Mouse (Mus musculus): ENCODE data around the gene Arl14ep. TPM values are rescaled to one million over a fixed set of nuclear protein-coding genes. Genes with fewer than 3 reads are reported as not detected.
"Not testable (repeated sequence)": the region's sequence is repeated elsewhere in the genome, so short reads cannot be mapped to it uniquely, and the experiment has no call there.

Gene Arl14ep
- 10 to 100 TPM; 26.8 to 32.7 TPM for total RNA-seq (2021)
- long read RNA-seq, experiment 1, partial matches to known transcripts, result 1 of 10 reads
- long read RNA-seq, experiment 1, other reads (novel, unspliced or antisense), result 7 of 10 reads
- long read RNA-seq, experiment 2, partial matches to known transcripts, result 7 of 13 reads
- long read RNA-seq, experiment 2, other reads (novel, unspliced or antisense), result 4 of 13 reads

GRCm38 (mm10) chr2:106973959-106974639 is at the start of gene Arl14ep:
Gene Arl14ep (minus strand): TSS chr2:106974424.
- peak; percentile 92 for DNase-seq

- DNase-seq, result no peak
Measured at GRCm38 (mm10) chr2:107022713-107023112, 48.5 kb upstream of the Arl14ep start.

GRCm38 (mm10) chr2:107019331-107019730 is 45.1 kb upstream of the Arl14ep start:
- DNase-seq, result no peak

GRCm38 (mm10) chr2:107013161-107013560 is 38.9 kb upstream of the Arl14ep start:
- DNase-seq, result no peak

- no peak for DNase-seq
Measured at GRCm38 (mm10) chr2:107012318-107012717, 38.1 kb upstream of the Arl14ep start.

- peak; percentile 7 for DNase-seq
Measured at GRCm38 (mm10) chr2:107010160-107010559, 35.9 kb upstream of the Arl14ep start.

- no peak for DNase-seq
Measured at GRCm38 (mm10) chr2:107006378-107006777, 32.2 kb upstream of the Arl14ep start.

- DNase-seq, result not testable (repeated sequence)
Measured at GRCm38 (mm10) chr2:107005876-107006275, 31.7 kb upstream of the Arl14ep start.

GRCm38 (mm10) chr2:106991261-106991660 is 17.0 kb upstream of the Arl14ep start:
- no peak for DNase-seq

- no peak for DNase-seq
Measured at GRCm38 (mm10) chr2:106984945-106985344, 10.7 kb upstream of the Arl14ep start.

- no peak for DNase-seq
Measured at GRCm38 (mm10) chr2:106982503-106982902, 8.3 kb upstream of the Arl14ep start.

- DNase-seq, result no peak
Measured at GRCm38 (mm10) chr2:106976472-106976871, 2.2 kb upstream of the Arl14ep start.

GRCm38 (mm10) chr2:106973332-106973958 is 779 bp downstream of the Arl14ep start:
- DNase-seq, result peak; percentile 20

GRCm38 (mm10) chr2:106972851-106973250 is 1.4 kb downstream of the Arl14ep start:
- no peak for DNase-seq

- no peak for DNase-seq
Measured at GRCm38 (mm10) chr2:106970971-106971370, 3.3 kb downstream of the Arl14ep start.

- DNase-seq, result no peak
Measured at GRCm38 (mm10) chr2:106968320-106968719, 5.9 kb downstream of the Arl14ep start.

- no peak for DNase-seq
Measured at GRCm38 (mm10) chr2:106963560-106963959, 10.7 kb downstream of the Arl14ep start.

- DNase-seq, result no peak
Measured at GRCm38 (mm10) chr2:106961650-106962049, 12.6 kb downstream of the Arl14ep start.

- no peak for DNase-seq
Measured at GRCm38 (mm10) chr2:106961066-106961465, 13.2 kb downstream of the Arl14ep start.

GRCm38 (mm10) chr2:106960237-106960636 is 14.0 kb downstream of the Arl14ep start:
- peak; percentile 14 for DNase-seq

- no peak for DNase-seq
Measured at GRCm38 (mm10) chr2:106959380-106959779, 14.8 kb downstream of the Arl14ep start.

- DNase-seq, result no peak
Measured at GRCm38 (mm10) chr2:106958916-106959315, 15.3 kb downstream of the Arl14ep start.

GRCm38 (mm10) chr2:106956146-106956545 is 18.1 kb downstream of the Arl14ep start:
- no peak for DNase-seq

GRCm38 (mm10) chr2:106955621-106956020 is 18.6 kb downstream of the Arl14ep start:
- DNase-seq, result peak; percentile 41

Data from adrenal gland, postnatal 10 days (tissue).